Mouse (Mus musculus) CH12.LX (cell line): Measurements from ENCODE around the gene Ctnna2. TPM values are rescaled to one million over a fixed set of nuclear protein-coding genes. Genes with fewer than 3 reads are reported as not detected.

Experiments used
- DNase-seq: peaks from one replicate; pipeline ENCODE4 v3.0.0-alpha.2; 2013; ENCODE audit errors: extremely low read depth
- H3K27ac ChIP-seq: 2 replicates; pipeline ENCODE4 v1.5.1; 2012; ENCODE audit warnings: low read depth, mild to moderate bottlenecking, control low read depth, moderate library complexity; ENCODE audit not compliant: insufficient read depth
- H3K27me3 ChIP-seq: replicated peaks from 2 replicates; pipeline ENCODE3; 2012; ENCODE audit warnings: inconsistent platforms
- H3K36me3 ChIP-seq, 2 experiments: replicated peaks in 1 of 2; 2 replicates each; pipeline versions ENCODE3 to v1.6.1; 2012; ENCODE audit warnings: inconsistent platforms in 1 of 2, low read length in 1 of 2, mild to moderate bottlenecking in 1 of 2, mixed read lengths in 1 of 2, moderate library complexity in 1 of 2; ENCODE audit not compliant: control insufficient read depth in 1 of 2, insufficient read depth in 1 of 2
- H3K4me1 ChIP-seq, 2 experiments: 2 replicates each; pipeline ENCODE4 v1.6.1; 2012; ENCODE audit warnings: inconsistent platforms in 1 of 2, moderate library complexity in 1 of 2; ENCODE audit not compliant: insufficient read depth in 2 of 2, control insufficient read depth in 1 of 2
- H3K4me2 ChIP-seq: 2 replicates; pipeline ENCODE4 v1.6.1; 2012; ENCODE audit warnings: low read depth, mild to moderate bottlenecking, control low read depth; ENCODE audit not compliant: poor library complexity, insufficient read depth, severe bottlenecking
- H3K4me3 ChIP-seq, 3 experiments: fragments of 150-350 bp in 1 of 3; sonication (generic) in 1 of 3; replicated peaks in 1 of 3; 2 replicates each; pipeline versions ENCODE3 to v1.5.1; 2011 to 2012; ENCODE audit warnings: low read depth in 2 of 3, low read length in 2 of 3, mild to moderate bottlenecking in 2 of 3, moderate library complexity in 2 of 3, control low read depth in 1 of 3, improper control_type of control experiment in 1 of 3, inconsistent platforms in 1 of 3, mixed read lengths in 1 of 3; ENCODE audit not compliant: poor library complexity in 1 of 3
- H3K79me2 ChIP-seq: replicated peaks from 2 replicates; pipeline ENCODE4 v1.6.1; 2012; ENCODE audit warnings: mild to moderate bottlenecking, moderate library complexity; ENCODE audit not compliant: control insufficient read depth, poor library complexity, insufficient read depth, severe bottlenecking; ENCODE audit errors: extremely low read depth
- H3K9ac ChIP-seq: 2 replicates; pipeline ENCODE4 v1.6.1; 2012; ENCODE audit warnings: low read depth, mild to moderate bottlenecking, control low read depth, moderate library complexity; ENCODE audit not compliant: insufficient read depth
- H3K9me3 ChIP-seq: replicated peaks from 2 replicates; pipeline ENCODE3; 2012; ENCODE audit warnings: low read length, inconsistent platforms, mixed read lengths
- CHD2 ChIP-seq: IDR thresholded peaks from 2 replicates; pipeline ENCODE4 v1.6.1; 2011; ENCODE audit warnings: low read length, improper control_type of control experiment
- ELF1 ChIP-seq: IDR thresholded peaks from 2 replicates; pipeline ENCODE4 v1.6.1; 2014; ENCODE audit warnings: low read depth, mild to moderate bottlenecking, inconsistent platforms, low read length, improper control_type of control experiment
- EP300 ChIP-seq: IDR thresholded peaks from 2 replicates; pipeline ENCODE4 v1.6.1; 2011; ENCODE audit warnings: low read length, improper control_type of control experiment
- IRF4 ChIP-seq: IDR thresholded peaks from 2 replicates; pipeline ENCODE4 v1.6.1; 2014; ENCODE audit warnings: low read depth, mild to moderate bottlenecking, inconsistent platforms, low read length, improper control_type of control experiment
- JUN ChIP-seq: IDR thresholded peaks from 2 replicates; pipeline ENCODE4 v1.6.1; 2011; ENCODE audit warnings: low read depth, mild to moderate bottlenecking, low read length, improper control_type of control experiment, moderate library complexity; ENCODE audit not compliant: insufficient read depth
- JUND ChIP-seq: conservative IDR thresholded peaks from 2 replicates; pipeline ENCODE4 v1.6.1; 2011; ENCODE audit warnings: low read depth, low read length, improper control_type of control experiment
- KAT2A ChIP-seq: IDR thresholded peaks from 2 replicates; pipeline ENCODE4 v1.6.1; 2012; ENCODE audit warnings: low read length, improper control_type of control experiment, inconsistent platforms; ENCODE audit not compliant: insufficient replicate concordance
- MAZ ChIP-seq: IDR thresholded peaks from 2 replicates; pipeline ENCODE4 v1.6.1; 2012; ENCODE audit warnings: low read depth, mild to moderate bottlenecking, inconsistent platforms, low read length, improper control_type of control experiment, moderate library complexity
- MEF2A ChIP-seq: IDR thresholded peaks from 2 replicates; pipeline ENCODE4 v1.6.1; 2014; ENCODE audit warnings: low read depth, mild to moderate bottlenecking, inconsistent platforms, low read length, improper control_type of control experiment, borderline replicate concordance
- MXI1 ChIP-seq: IDR thresholded peaks from 2 replicates; pipeline ENCODE4 v1.6.1; 2011; ENCODE audit warnings: mild to moderate bottlenecking, low read depth, low read length, improper control_type of control experiment
- NELFE ChIP-seq: IDR thresholded peaks from 2 replicates; pipeline ENCODE4 v1.6.1; 2011; ENCODE audit warnings: low read depth, low read length, improper control_type of control experiment
- PAX5 ChIP-seq: IDR thresholded peaks from 2 replicates; pipeline ENCODE4 v1.6.1; 2012; ENCODE audit warnings: low read length, inconsistent platforms, mixed read lengths
- POLR2AphosphoS2 ChIP-seq: IDR thresholded peaks from 2 replicates; pipeline ENCODE4 v1.6.1; 2011; ENCODE audit warnings: low read depth, low read length, improper control_type of control experiment
- RCOR1 ChIP-seq: conservative IDR thresholded peaks from 2 replicates; pipeline ENCODE4 v1.6.1; 2012; ENCODE audit warnings: low read depth, mild to moderate bottlenecking, inconsistent platforms, low read length, improper control_type of control experiment
- SIN3A ChIP-seq: IDR thresholded peaks from 2 replicates; pipeline ENCODE4 v1.6.1; 2012; ENCODE audit warnings: low read length, improper control_type of control experiment, inconsistent platforms
- SMC3 ChIP-seq: IDR thresholded peaks from 2 replicates; pipeline ENCODE4 v1.6.1; 2011; ENCODE audit warnings: low read depth, low read length, improper control_type of control experiment
- TBP ChIP-seq: conservative IDR thresholded peaks from 2 replicates; pipeline ENCODE4 v1.6.1; 2011; ENCODE audit warnings: low read depth, low read length, improper control_type of control experiment
- UBTF ChIP-seq: IDR thresholded peaks from 2 replicates; pipeline ENCODE4 v1.6.1; 2012; ENCODE audit warnings: low read depth, mild to moderate bottlenecking, inconsistent platforms, low read length, improper control_type of control experiment, moderate library complexity
- USF2 ChIP-seq: conservative IDR thresholded peaks from 2 replicates; pipeline ENCODE4 v1.6.1; 2011; ENCODE audit warnings: low read depth, low read length, improper control_type of control experiment
- ZKSCAN1 ChIP-seq: IDR thresholded peaks from 2 replicates; pipeline ENCODE4 v1.6.1; 2012; ENCODE audit warnings: low read depth, inconsistent platforms, low read length, improper control_type of control experiment, borderline replicate concordance
- ZMIZ1 ChIP-seq: IDR thresholded peaks from 2 replicates; pipeline ENCODE4 v1.6.1; 2012; ENCODE audit warnings: low read depth, mild to moderate bottlenecking, inconsistent platforms, low read length, improper control_type of control experiment
- dilution Hi-C: fragments of 300-500 bp; cut with MboI; formaldehyde crosslinking; loops from 2 replicates; pipeline ENCODE4 v1.14.3; 2020; ENCODE audit warnings: low sequenced_read_pairs; ENCODE audit not compliant: extremely low pct_unique_long_range_greater_than_20kb, extremely low pct_ligation_motif_present
- in situ Hi-C: fragments of 300-500 bp; cut with MboI; formaldehyde crosslinking; loops from 3 replicates; pipeline ENCODE4 v1.14.3; 2019; ENCODE audit warnings: low sequenced_read_pairs, low pct_ligation_motif_present, low pct_unique_long_range_greater_than_20kb, mixed read lengths
- polyA plus RNA-seq: library from polyadenylated mRNA; unstranded; fragments of >175 nt; gene quantifications from 2 replicates; pipeline ENCODE4 v1.2.1, GENCODE M21; 2012; ENCODE audit warnings: low read depth; ENCODE audit not compliant: insufficient read length
- total RNA-seq, 2 experiments: library from RNA; depleted of rRNA; stranded (reverse); fragments of 300-350 nt in 1 of 2; fragments of >200 nt in 1 of 2; gene quantifications; 2 replicates each; pipeline ENCODE4 v1.2.3; 2012 to 2014

Ctnna2 gene
- total and polyA plus RNA-seq, 3 experiments: not detected

- Histone ChIP-seq H3K36me3 (no peaks in the 10 kb centered on the region), H3K4me2 (no peak overlapping the region), H3K9me3 (peaks cover 39% of the 10 kb centered on the region), H3K4me3 (no peak overlapping the region), H3K27ac (no peak overlapping the region), H3K27me3 (no peaks in the 10 kb centered on the region), H3K9ac (no peak overlapping the region), H3K79me2 (no peaks in the 10 kb centered on the region), H3K4me1 (no peaks in the 10 kb centered on the region)
- DNase-seq: no peak
- in situ Hi-C loops: no loop called here
- dilution Hi-C loops: no loop called here
- TF ChIP-seq KAT2A: no peak
- no peak for TF ChIP-seq ELF1
- no peak for TF ChIP-seq POLR2AphosphoS2
- no peak for TF ChIP-seq UBTF
- TF ChIP-seq JUN: no peak
- TF ChIP-seq SMC3: no peak
These were observed 700.7 kb downstream of the Ctnna2 start for GRCm38 (mm10) chr6:77278794-77279193.

DNA sequence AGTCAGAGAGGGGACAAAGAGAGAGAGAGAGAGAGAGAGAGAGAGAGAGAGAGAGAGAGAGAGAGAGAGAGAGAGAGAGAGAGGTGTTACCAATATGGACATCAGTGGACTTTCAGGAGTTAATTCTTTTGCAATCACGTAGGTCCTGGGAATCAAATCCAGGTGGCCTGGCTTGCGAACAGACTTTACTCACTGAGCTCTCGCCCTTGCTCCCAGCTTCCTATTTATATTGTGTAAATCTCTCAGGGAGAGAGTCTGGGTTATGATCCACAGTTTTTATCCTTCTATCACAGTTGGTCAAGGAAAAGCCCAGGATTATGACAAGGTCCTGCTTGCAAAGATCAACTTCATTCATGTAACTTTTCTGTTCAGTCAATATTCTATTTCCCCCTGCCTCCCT, 714.3 kb downstream of the Ctnna2 start:
- dilution Hi-C loops: no loop called here
- H3K9me3 ChIP-seq: peaks cover 36% of the 10 kb centered on the region
- H3K79me2 ChIP-seq: no peaks in the 10 kb centered on the region
- H3K36me3 ChIP-seq: no peaks in the 10 kb centered on the region
- in situ Hi-C loops: no loop called here
- no peak overlapping the region for H3K4me3 ChIP-seq
- DNase-seq: no peak
- no peak overlapping the region for H3K27ac ChIP-seq
- no peak overlapping the region for H3K9ac ChIP-seq
- no peak for TF ChIP-seq IRF4
- TF ChIP-seq PAX5: no peak
- no peak for TF ChIP-seq TBP
- TF ChIP-seq EP300: no peak
- TF ChIP-seq SMC3: no peak
- no peak for TF ChIP-seq JUND
- TF ChIP-seq CHD2: no peak
- no peak for TF ChIP-seq ELF1
- no peak for TF ChIP-seq KAT2A
- TF ChIP-seq JUN: no peak
- TF ChIP-seq RCOR1: no peak
- TF ChIP-seq MAZ: no peak
- no peak for TF ChIP-seq NELFE
- no peak for TF ChIP-seq MXI1
- TF ChIP-seq ZMIZ1: no peak
- no peak for TF ChIP-seq USF2
- TF ChIP-seq MEF2A: no peak
- no peak for TF ChIP-seq UBTF
- TF ChIP-seq SIN3A: no peak
- no peak for TF ChIP-seq ZKSCAN1
- H3K4me2 ChIP-seq: no peak overlapping the region
- no peaks in the 10 kb centered on the region for H3K4me1 ChIP-seq
- H3K27me3 ChIP-seq: no peaks in the 10 kb centered on the region
